Mouse (Mus musculus) heart, embryonic 10.5 days (tissue): ENCODE data around the gene Camk2d. TPM values are rescaled to one million over a fixed set of nuclear protein-coding genes. Genes with fewer than 3 reads are reported as not detected.
A peak's percentile ranks its signal among the peaks of the same experiment; 100 is the strongest.

Experiments
- DNase-seq: peaks from one replicate; pipeline ENCODE4 v3.0.0-alpha.2; 2017; ENCODE audit warnings: low spot score
- H3K27ac ChIP-seq: fragments of 300-500 bp; sonication (generic); 2 replicates; pipeline ENCODE4 v1.5.1; 2016; ENCODE audit warnings: mild to moderate bottlenecking
- H3K27me3 ChIP-seq: fragments of 300-500 bp; sonication (generic); 2 replicates; pipeline ENCODE4 v1.6.1; 2016; ENCODE audit warnings: mild to moderate bottlenecking; ENCODE audit not compliant: poor library complexity, insufficient read depth, severe bottlenecking
- H3K36me3 ChIP-seq: fragments of 300-500 bp; sonication (generic); 2 replicates; pipeline ENCODE4 v1.6.1; 2016; ENCODE audit warnings: mild to moderate bottlenecking, moderate library complexity
- H3K4me1 ChIP-seq: fragments of 300-500 bp; sonication (generic); 2 replicates; pipeline ENCODE4 v1.6.1; 2016; ENCODE audit warnings: mild to moderate bottlenecking
- H3K4me3 ChIP-seq: fragments of 300-500 bp; sonication (generic); 2 replicates; pipeline ENCODE4 v1.5.1; 2016; ENCODE audit warnings: mild to moderate bottlenecking, moderate library complexity
- H3K9me3 ChIP-seq: fragments of 300-500 bp; sonication (generic); 2 replicates; pipeline ENCODE4 v1.6.1; 2016; ENCODE audit warnings: mild to moderate bottlenecking, moderate library complexity
- WGBS: fragments of 180-500 bp; shearing (Covaris S2); methylation state at CpG from one replicate; pipeline ENCODE4 v1.1.7; 2016; 5-methylcytosine and 5-hydroxymethylcytosine counted together
- polyA plus RNA-seq: library from polyadenylated mRNA; unstranded; fragments of >200 nt; fragmentation: Nextera tagmentation; extraction: Ambion mirVana; gene quantifications from 2 replicates; pipeline ENCODE4 v1.2.1, GENCODE M21; 2016

The Camk2d gene
- polyA plus RNA-seq, 1 experiment from 2014 or later, result 58.0 TPM

DNA sequence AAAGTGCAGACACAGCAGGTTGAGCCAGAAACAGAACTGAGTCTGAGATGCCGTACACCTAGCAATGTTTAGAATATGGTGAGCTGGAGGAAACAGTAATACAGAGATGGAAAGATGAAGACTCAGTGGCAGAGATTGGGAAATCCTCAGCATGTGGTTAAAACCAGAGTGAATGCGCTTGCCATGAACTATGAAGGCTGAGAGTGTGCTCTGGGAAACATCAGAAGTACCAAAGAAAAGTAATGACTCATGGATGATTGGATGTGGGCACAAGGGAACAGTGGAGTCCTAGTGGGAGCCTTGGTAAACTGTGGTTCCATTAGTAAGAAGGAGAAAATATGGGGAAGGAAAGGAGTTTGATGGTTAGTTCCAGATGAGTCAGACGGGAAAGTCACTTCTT is 231.8 kb downstream of the Camk2d start:
- WGBS, result 91% methylated on average over 3 of the region's 3 CpGs
- H3K36me3 ChIP-seq, result no peaks in the 10 kb centered on the region
- no peak overlapping the region for H3K27ac ChIP-seq
- no peak for DNase-seq
- H3K4me3 ChIP-seq, result no peak overlapping the region
- H3K27me3 ChIP-seq, result no peaks in the 10 kb centered on the region
- H3K4me1 ChIP-seq, result peaks cover 17% of the 10 kb centered on the region
- no peaks in the 10 kb centered on the region for H3K9me3 ChIP-seq

DNA sequence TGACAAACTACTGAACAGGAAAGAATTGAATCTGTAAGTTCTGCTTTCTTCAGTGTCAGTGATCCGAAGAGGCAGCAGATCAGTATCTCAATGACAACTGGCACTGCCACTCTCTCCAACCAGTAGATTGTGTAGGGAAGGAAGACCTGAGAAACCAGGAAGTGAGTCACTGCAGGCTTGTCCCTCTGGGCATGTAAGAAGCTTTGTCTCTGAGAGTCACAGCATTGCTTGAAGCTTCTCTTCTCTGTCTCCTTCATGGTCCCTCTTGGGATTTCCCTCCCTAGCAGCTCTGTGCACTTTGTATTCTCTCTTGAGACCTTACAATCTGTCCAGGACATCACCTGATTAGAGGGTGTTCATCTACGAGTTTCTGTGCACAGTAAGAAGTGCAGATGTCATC is 233.7 kb downstream of the Camk2d start:
- WGBS, result 53% methylated on average over 2 of the region's 2 CpGs
- H3K27me3 ChIP-seq, result no peaks in the 10 kb centered on the region
- no peak overlapping the region for H3K27ac ChIP-seq
- H3K36me3 ChIP-seq, result peaks cover 3% of the 10 kb centered on the region; the same call in 1 of the 2 replicates
- no peaks in the 10 kb centered on the region for H3K9me3 ChIP-seq
- DNase-seq, result no peak
- H3K4me3 ChIP-seq, result no peak overlapping the region
- peaks cover 17% of the 10 kb centered on the region for H3K4me1 ChIP-seq

DNA sequence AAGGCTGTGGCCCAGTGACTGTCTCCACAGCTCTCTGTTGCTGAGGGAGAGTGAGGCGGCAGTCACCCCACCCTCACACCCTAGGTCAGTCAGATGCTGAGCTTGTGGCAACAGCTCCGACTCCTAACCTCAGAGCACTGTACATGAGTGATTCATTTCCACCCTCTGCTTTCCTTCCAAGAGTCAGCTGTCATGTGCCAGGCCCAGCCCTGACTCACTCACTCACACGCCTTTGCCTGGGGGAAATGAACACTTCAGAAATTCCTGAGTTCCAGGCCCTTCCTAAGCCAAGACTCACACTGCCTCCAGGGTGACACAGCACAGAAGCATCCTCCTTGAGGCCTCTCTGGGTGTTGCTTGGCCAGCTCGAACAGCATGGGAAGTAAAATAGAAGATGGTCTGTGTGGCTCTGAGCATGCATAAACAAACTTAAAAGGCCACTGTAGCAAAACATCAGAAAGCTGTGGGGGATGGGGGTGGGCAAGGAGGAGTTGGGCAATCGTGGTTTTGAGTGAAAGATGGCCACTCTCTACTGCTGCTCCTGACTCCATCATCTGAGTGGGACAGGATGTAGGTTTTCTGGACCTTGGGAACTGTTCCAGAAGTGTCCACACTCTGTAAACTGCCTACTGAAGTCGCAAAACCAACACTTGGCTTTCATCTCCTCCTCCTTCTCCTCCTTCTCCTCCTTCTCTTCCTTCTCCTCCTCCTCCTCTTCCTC is 235.5 kb downstream of the Camk2d start:
- Histone ChIP-seq H3K27ac (no peak overlapping the region), H3K9me3 (no peaks in the 10 kb centered on the region), H3K27me3 (no peaks in the 10 kb centered on the region), H3K4me1 (peaks cover 19% of the 10 kb centered on the region), H3K36me3 (peaks cover 3% of the 10 kb centered on the region; the same call in 1 of the 2 replicates), H3K4me3 (no peak overlapping the region)
- WGBS, result 38% methylated on average over 6 of the region's 6 CpGs
- peak; percentile 76 for DNase-seq

DNA sequence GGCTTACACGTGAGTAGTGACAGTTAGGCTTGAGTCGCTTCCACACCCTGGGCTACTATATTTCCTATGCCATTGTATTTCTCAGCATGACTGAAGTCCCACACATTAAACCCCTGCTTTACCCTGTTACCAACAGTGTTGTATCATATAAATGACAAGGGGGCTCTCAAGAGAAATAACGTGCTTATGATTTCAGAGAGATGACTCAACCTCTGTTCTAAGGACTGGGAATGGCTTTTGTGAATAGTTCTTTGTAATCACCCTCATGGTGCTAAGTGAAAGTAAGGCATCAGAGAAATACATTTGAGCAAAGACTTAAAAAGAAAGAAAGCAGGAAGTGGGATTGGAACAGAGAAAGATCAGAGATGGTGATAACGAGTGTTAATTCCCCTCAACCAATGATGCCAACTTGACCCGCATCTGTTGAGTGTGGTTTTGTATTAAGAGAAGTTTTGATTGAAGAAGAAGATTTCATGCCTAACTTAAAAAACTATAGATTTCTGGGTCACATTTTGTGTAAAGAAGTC is 238.6 kb downstream of the Camk2d start:
- DNase-seq, result no peak
- Histone ChIP-seq H3K4me3 (no peak overlapping the region), H3K4me1 (peaks cover 18% of the 10 kb centered on the region), H3K27ac (no peak overlapping the region), H3K27me3 (no peaks in the 10 kb centered on the region), H3K9me3 (no peaks in the 10 kb centered on the region), H3K36me3 (peaks cover 3% of the 10 kb centered on the region; the same call in 1 of the 2 replicates)
- 81% methylated on average over 5 of the region's 5 CpGs for WGBS

DNA sequence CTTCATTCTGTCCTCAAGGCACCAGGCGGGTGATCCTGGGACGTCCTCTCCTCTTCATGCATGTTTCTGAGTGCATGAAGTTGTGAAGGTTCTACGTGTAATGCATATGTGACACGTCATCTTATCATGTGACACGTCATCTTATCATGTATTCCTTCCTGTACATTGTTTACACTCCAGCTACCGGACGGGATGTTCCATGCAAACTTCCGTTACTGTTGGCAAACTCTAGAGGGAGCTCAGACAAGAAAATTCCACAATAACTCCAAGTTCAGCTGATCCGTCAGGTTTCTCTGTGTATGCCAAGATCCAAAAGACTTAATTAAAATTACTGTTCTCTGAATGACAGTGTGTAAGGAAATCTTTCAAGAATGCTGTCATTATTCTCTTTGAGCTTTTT is 246.7 kb downstream of the Camk2d start:
- no peak overlapping the region for H3K27ac ChIP-seq
- no peaks in the 10 kb centered on the region for H3K4me1 ChIP-seq
- DNase-seq, result no peak
- WGBS, result 58% methylated on average over 9 of the region's 9 CpGs
- no peaks in the 10 kb centered on the region for H3K9me3 ChIP-seq
- H3K36me3 ChIP-seq, result peaks cover 21% of the 10 kb centered on the region
- no peak overlapping the region for H3K4me3 ChIP-seq
- no peaks in the 10 kb centered on the region for H3K27me3 ChIP-seq

DNA sequence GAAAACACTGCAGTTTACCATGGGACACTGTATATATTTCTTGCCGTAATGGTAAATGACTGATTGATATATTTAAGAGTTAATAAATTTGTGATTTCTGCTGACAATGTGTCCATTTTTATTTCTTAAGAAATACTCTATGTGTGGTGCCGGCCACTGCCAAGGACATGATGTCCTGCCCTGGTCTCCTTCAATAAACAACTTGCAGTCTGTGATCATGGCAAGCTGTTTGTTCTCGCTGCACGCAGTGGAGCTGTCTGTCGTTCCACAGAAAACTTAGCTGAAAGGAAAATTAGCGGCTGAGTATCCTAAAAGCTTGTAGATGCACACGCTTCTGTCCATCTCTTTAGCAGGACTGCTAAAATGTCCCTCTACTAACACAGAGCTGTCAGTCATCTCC is 248.7 kb downstream of the Camk2d start:
- Histone ChIP-seq H3K9me3 (no peaks in the 10 kb centered on the region), H3K27me3 (no peaks in the 10 kb centered on the region), H3K4me1 (no peaks in the 10 kb centered on the region; the same call in 1 of the 2 replicates), H3K4me3 (no peak overlapping the region), H3K36me3 (peaks cover 21% of the 10 kb centered on the region), H3K27ac (no peak overlapping the region)
- WGBS, result 93% methylated on average over 7 of the region's 7 CpGs
- DNase-seq, result no peak

DNA sequence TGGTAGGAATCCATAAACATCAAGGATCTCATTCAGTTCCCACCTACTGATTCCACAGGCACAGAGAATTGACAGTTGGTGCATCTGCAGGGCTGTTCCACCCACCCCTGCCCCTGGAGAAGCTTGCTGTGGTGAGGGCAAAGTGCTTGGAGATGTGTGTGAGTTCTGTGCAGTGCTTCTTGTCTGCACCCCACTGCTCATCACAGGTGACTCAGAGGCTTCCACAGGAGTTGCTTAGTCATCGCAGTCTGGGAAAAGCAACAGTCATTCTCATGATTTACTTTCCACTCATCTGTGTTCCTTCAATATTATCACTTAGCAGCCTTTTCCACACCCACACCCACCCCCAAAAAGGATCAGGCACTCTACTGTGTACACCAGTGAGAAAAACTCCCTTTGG is 252.0 kb downstream of the Camk2d start:
- no peaks in the 10 kb centered on the region for H3K27me3 ChIP-seq
- 90% methylated on average over 1 of the region's 1 CpGs for WGBS

DNA sequence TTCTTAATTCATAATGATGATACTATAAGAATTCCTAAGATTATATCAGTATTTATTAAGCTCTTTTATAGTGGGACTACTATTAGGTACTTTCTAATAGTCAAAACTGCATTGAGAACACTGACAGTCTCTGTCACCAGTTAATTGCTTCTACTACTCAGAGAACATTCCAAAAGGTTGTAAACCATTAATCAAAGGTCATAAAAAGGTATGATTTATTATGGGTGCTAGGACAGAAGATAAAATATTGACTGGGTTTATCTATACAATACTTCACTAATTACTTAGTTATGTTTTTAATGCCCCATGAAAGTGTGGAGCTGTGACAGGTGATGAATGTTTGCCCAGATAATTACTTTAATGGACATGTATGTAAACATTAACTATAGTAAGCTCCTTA is 264.3 kb downstream of the Camk2d start:
- H3K4me3 ChIP-seq, result no peak overlapping the region
- no peaks in the 10 kb centered on the region for H3K36me3 ChIP-seq
- H3K27me3 ChIP-seq, result no peaks in the 10 kb centered on the region
- no peak for DNase-seq
- no peak overlapping the region for H3K27ac ChIP-seq
- no peaks in the 10 kb centered on the region for H3K4me1 ChIP-seq
- H3K9me3 ChIP-seq, result no peaks in the 10 kb centered on the region

More for the DNA sequence above, 252.0 kb downstream of the Camk2d start:
- Histone ChIP-seq H3K27ac (no peak overlapping the region), H3K9me3 (no peaks in the 10 kb centered on the region), H3K4me3 (no peak overlapping the region), H3K36me3 (no peaks in the 10 kb centered on the region), H3K4me1 (no peaks in the 10 kb centered on the region; the same call in 1 of the 2 replicates)
- no peak for DNase-seq

DNA sequence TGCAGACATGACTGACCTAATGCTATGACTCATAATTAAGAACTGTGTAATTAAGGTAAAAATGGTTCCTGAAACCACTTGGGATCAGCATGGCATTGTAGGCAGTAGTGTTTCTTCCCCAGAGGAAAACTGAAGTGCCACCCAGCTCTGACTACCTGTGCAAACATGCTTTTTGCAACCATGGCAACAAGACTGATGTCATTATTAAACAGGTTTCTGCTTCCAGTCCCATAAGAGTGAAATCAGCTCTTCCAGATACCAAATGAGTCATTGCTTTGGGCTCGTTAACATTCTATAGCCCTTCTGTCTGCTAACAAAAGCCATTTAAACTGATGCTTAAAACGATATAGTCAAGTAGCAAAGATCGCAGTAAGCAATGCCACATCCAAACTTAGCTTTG is 273.5 kb downstream of the Camk2d start:
- H3K36me3 ChIP-seq, result no peaks in the 10 kb centered on the region
- H3K4me3 ChIP-seq, result no peak overlapping the region
- DNase-seq, result no peak
- H3K27me3 ChIP-seq, result no peaks in the 10 kb centered on the region
- H3K4me1 ChIP-seq, result no peaks in the 10 kb centered on the region
- no peak overlapping the region for H3K27ac ChIP-seq
- 77% methylated on average over 3 of the region's 3 CpGs for WGBS
- H3K9me3 ChIP-seq, result no peaks in the 10 kb centered on the region

DNA sequence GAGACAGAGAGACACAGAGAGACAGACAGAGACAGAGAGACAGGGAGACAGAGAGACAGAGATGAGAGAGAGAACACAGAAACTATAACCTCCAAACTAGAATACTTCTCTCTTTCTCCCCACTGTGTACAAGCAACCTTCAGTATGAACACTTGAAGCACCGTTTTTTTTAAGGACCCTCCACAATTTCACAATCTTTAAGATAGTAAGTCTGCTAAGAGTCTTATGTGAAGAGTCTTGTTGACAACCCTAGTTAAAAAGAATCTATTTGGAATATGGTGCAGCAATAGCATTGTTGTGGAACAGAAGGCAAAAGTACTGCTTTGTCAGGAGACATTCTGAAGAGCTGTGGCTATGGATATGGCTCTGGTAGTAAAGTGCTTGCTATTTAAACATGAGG is 274.6 kb downstream of the Camk2d start:
- Histone ChIP-seq H3K4me1 (no peaks in the 10 kb centered on the region), H3K27ac (no peak overlapping the region), H3K36me3 (no peaks in the 10 kb centered on the region), H3K9me3 (no peaks in the 10 kb centered on the region), H3K4me3 (no peak overlapping the region), H3K27me3 (no peaks in the 10 kb centered on the region)
- 68% methylated on average over 1 of the region's 1 CpGs for WGBS
- no peak for DNase-seq

DNA sequence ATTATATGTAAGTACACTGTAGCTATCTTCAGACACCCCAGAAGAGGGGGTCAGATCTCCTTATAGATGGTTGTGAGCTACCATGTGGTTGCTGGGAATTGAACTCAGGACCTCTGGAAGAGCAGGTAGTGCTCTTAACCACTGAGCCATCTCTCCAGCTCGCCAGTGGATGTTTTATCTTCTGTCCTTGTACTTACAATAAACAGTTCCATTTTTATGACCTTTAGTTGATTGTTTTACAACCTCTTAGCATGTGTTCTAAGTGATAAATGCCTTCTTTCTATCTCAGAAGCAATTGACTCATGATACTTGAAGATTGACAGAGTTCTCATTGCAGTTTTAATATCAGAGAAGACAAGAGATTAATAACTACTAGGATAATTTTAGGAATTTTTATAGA is 282.1 kb downstream of the Camk2d start:
- 44% methylated on average over 1 of the region's 1 CpGs for WGBS
- DNase-seq, result no peak
- H3K27me3 ChIP-seq, result no peaks in the 10 kb centered on the region
- no peak overlapping the region for H3K4me3 ChIP-seq
- no peaks in the 10 kb centered on the region for H3K36me3 ChIP-seq
- H3K4me1 ChIP-seq, result no peaks in the 10 kb centered on the region
- H3K27ac ChIP-seq, result no peak overlapping the region
- no peaks in the 10 kb centered on the region for H3K9me3 ChIP-seq

DNA sequence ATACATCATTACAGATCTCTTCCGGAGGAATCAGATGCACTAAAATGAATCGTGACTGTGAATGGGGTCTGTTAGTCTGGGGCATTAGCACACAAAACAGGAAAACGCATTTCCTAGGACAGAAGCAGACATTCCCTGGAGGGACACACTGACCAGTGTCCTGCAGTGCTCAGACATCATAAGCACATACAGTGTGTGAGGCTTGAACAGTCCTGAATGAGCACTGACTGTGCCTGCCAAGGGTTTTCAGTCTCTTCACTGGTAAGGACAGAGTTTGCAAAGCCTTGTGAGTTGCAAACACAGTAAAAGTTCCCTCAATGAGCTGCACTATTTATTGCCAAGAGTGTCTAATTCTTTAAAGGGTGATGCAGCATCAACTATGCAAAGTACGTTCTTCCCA is 290.0 kb downstream of the Camk2d start:
- Histone ChIP-seq H3K36me3 (no peaks in the 10 kb centered on the region), H3K27me3 (no peaks in the 10 kb centered on the region), H3K4me3 (no peak overlapping the region), H3K27ac (no peak overlapping the region), H3K9me3 (no peaks in the 10 kb centered on the region), H3K4me1 (no peaks in the 10 kb centered on the region)
- whole genome bisulfite sequencing, result 81% methylated on average over 4 of the region's 4 CpGs
- no peak for DNase-seq

DNA sequence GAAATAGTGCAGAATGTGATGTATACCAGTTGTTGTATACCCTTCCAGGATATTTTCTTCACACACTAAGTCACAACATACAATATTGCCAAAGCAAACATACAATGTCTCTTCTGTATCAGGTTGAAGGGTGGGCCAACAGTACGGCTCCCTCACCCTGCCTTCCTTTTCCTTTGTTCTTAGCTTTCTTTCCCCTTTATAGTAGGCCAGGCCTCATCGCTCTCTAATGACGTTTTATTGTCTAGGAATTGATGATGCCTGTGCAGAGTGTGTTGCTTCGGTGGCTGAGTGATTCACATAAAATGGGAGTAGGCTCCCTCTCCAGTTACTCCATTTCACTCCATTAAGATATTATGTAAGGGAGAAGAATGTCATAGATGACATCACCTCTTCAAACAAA is 290.5 kb downstream of the Camk2d start:
- no peak overlapping the region for H3K27ac ChIP-seq
- no peak for DNase-seq
- no peak overlapping the region for H3K4me3 ChIP-seq
- WGBS, result 81% methylated on average over 4 of the region's 4 CpGs
- H3K9me3 ChIP-seq, result no peaks in the 10 kb centered on the region
- no peaks in the 10 kb centered on the region for H3K36me3 ChIP-seq
- H3K27me3 ChIP-seq, result no peaks in the 10 kb centered on the region
- H3K4me1 ChIP-seq, result no peaks in the 10 kb centered on the region
